Mouse (Mus musculus) limb, embryonic 14.5 days (tissue): ENCODE results near the gene Synpo2l. TPM values are rescaled to one million over a fixed set of nuclear protein-coding genes. Genes with fewer than 3 reads are reported as not detected.

Source experiments
- ATAC-seq: fragments of 200-750 bp; cut with Nextera tagmentation; 2 replicates; pipeline ENCODE4 v1.8.0; 2017; ENCODE audit warnings: low read depth, moderate number of reproducible peaks, moderate TSS enrichment; ENCODE audit not compliant: low FRiP score
- DNase-seq: peaks from one replicate; pipeline ENCODE4 v3.0.0-alpha.2; 2015; ENCODE audit warnings: low spot score
- H3K27ac ChIP-seq: fragments of 300-500 bp; sonication (generic); replicated peaks from 2 replicates; pipeline ENCODE4 v1.5.1; 2014; ENCODE audit warnings: low read depth, mild to moderate bottlenecking, low read length, moderate library complexity, mixed read lengths
- H3K27me3 ChIP-seq: fragments of 300-500 bp; sonication (generic); 2 replicates; pipeline ENCODE4 v1.6.1; 2014; ENCODE audit warnings: low read length, mixed read lengths; ENCODE audit not compliant: control insufficient read depth, insufficient read depth
- H3K36me3 ChIP-seq: fragments of 300-500 bp; sonication (generic); 2 replicates; pipeline ENCODE4 v1.6.1; 2014; ENCODE audit warnings: mild to moderate bottlenecking, low read length, moderate library complexity, mixed read lengths; ENCODE audit not compliant: control insufficient read depth, insufficient read depth
- H3K4me1 ChIP-seq: fragments of 300-500 bp; sonication (generic); 2 replicates; pipeline ENCODE4 v1.6.1; 2014; ENCODE audit warnings: antibody characterized with exemption, low read length, mixed read lengths; ENCODE audit not compliant: control insufficient read depth, insufficient read depth
- H3K4me2 ChIP-seq: fragments of 300-500 bp; sonication (generic); replicated peaks from 2 replicates; pipeline ENCODE4 v1.6.1; 2014; ENCODE audit warnings: low read depth, mild to moderate bottlenecking, low read length, moderate library complexity; ENCODE audit not compliant: severe bottlenecking
- H3K4me3 ChIP-seq: fragments of 300-500 bp; sonication (generic); replicated peaks from 2 replicates; pipeline ENCODE4 v1.5.1; 2014; ENCODE audit warnings: low read length
- H3K9ac ChIP-seq: fragments of 300-500 bp; sonication (generic); 2 replicates; pipeline ENCODE4 v1.6.1; 2014; ENCODE audit warnings: mild to moderate bottlenecking, low read depth, low read length, moderate library complexity; ENCODE audit not compliant: severe bottlenecking
- H3K9me3 ChIP-seq: fragments of 300-500 bp; sonication (generic); 2 replicates; pipeline ENCODE4 v1.6.1; 2016; ENCODE audit warnings: low read length; ENCODE audit not compliant: control insufficient read depth
- POLR2A ChIP-seq: fragments of 200-500 bp; IDR thresholded peaks from 2 replicates; pipeline ENCODE4 v1.8.0; 2012; ENCODE audit warnings: inconsistent platforms, mild to moderate bottlenecking, moderate library complexity, borderline replicate concordance; ENCODE audit not compliant: insufficient read depth, insufficient read length; ENCODE audit errors: extremely low read depth
- WGBS: fragments of 180-500 bp; shearing (Covaris S2); extraction: QIAGEN DNeasy Blood & Tissue Kit; methylation state at CpG from one replicate; pipeline ENCODE4 v1.1.7; 2014; 5-methylcytosine and 5-hydroxymethylcytosine counted together
- polyA plus RNA-seq, 2 experiments: library from polyadenylated mRNA; depleted of rRNA in 1 of 2; stranded (reverse) in 1 of 2; unstranded in 1 of 2; fragments of >200 nt; fragmentation: Nextera tagmentation in 1 of 2; extraction: Ambion mirVana in 1 of 2; gene quantifications; 2 replicates each; pipeline versions ENCODE4 v1.2.1 to v1.2.3; 2012 to 2014

Synpo2l gene
- polyA plus RNA-seq, 2 experiments = 25.4 to 31.5 TPM

DNA sequence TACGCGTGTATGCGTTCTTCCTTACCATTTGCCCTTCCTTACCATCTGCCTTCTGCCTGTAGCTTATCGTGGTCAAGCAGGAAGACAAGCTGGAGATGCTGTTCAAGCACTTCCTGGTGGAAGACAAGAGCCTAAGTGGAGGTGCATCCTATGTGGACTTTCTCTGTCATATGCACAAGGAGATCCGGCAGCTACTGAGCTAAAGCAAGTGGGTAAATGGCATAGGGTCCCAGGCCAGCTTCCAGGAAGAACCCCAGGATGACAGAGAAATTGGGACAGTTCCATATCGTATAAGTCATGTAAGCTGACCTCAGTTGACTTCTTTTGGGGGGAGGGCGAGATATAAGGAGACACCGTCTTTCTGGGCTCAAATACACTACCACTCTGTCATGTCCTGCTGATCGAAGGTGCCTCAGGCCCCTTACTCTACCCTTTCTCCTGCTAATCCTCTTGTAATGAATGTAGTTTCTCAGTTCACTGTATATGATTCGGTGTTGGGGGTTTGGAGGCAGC lies 25.5 kb upstream of the Synpo2l start:
- ATAC-seq (no peak), DNase-seq (no peak)
- Histone ChIP-seq H3K9ac (no peak overlapping the region), H3K4me2 (no peak overlapping the region), H3K4me1 (peaks cover 24% of the 10 kb centered on the region), H3K9me3 (no peaks in the 10 kb centered on the region), H3K27me3 (no peaks in the 10 kb centered on the region), H3K36me3 (peaks cover 64% of the 10 kb centered on the region), H3K27ac (no peak overlapping the region), H3K4me3 (no peak overlapping the region)
- 94% methylated on average over 10 of the region's 10 CpGs for WGBS
- TF ChIP-seq POLR2A = no peak

DNA sequence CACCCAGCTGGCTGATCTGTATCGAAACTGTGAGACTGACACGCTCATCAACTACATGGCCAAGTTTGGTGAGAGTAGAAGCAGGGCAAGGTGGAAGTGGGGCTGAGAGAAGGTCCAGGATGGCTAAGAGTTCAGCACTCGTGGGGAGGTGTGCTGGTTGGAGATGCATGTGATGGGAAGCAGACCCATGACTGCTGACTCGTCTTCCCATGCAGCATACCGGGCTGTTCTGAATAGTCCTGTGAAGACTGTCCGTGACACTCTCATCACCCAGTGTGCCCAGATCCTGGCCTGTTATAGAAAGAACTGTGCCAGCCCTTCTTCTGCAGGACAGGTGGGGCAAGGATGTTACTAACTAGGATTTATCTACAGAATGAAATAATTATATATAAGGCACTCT lies 23.6 kb upstream of the Synpo2l start:
- no peak overlapping the region for H3K27ac ChIP-seq
- no peak for ATAC-seq
- H3K4me1 ChIP-seq = peaks cover 15% of the 10 kb centered on the region
- no peak overlapping the region for H3K4me3 ChIP-seq
- H3K4me2 ChIP-seq = no peak overlapping the region
- WGBS = 96% methylated on average over 6 of the region's 6 CpGs
- no peak overlapping the region for H3K9ac ChIP-seq
- H3K36me3 ChIP-seq = peaks cover 76% of the 10 kb centered on the region
- TF ChIP-seq POLR2A = no peak
- no peak for DNase-seq
- no peaks in the 10 kb centered on the region for H3K9me3 ChIP-seq
- H3K27me3 ChIP-seq = no peaks in the 10 kb centered on the region

DNA sequence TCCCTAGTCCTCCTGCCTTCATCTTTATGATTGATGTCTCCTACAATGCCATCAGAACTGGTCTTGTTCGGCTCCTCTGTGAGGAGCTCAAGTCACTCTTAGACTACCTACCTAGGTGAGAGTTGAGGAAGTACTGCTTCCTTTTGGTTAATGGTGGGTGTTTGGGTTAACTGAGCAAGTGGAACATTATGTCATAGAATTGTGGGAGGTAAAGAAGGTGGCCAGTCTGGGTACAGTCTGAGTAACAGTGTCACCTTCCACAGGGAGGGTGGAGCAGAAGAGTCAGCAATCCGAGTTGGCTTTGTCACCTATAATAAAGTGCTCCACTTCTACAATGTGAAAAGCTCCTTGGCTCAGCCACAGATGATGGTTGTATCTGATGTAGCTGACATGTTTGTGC lies 20.9 kb upstream of the Synpo2l start:
- no peak overlapping the region for H3K4me3 ChIP-seq
- H3K9ac ChIP-seq = no peak overlapping the region
- no peak for TF ChIP-seq POLR2A
- H3K36me3 ChIP-seq = peaks cover 99% of the 10 kb centered on the region
- no peak overlapping the region for H3K27ac ChIP-seq
- WGBS = 91% methylated on average over 2 of the region's 2 CpGs
- no peak overlapping the region for H3K4me2 ChIP-seq
- H3K9me3 ChIP-seq = no peaks in the 10 kb centered on the region
- no peak for DNase-seq
- no peaks in the 10 kb centered on the region for H3K27me3 ChIP-seq
- no peak for ATAC-seq
- no peaks in the 10 kb centered on the region for H3K4me1 ChIP-seq

DNA sequence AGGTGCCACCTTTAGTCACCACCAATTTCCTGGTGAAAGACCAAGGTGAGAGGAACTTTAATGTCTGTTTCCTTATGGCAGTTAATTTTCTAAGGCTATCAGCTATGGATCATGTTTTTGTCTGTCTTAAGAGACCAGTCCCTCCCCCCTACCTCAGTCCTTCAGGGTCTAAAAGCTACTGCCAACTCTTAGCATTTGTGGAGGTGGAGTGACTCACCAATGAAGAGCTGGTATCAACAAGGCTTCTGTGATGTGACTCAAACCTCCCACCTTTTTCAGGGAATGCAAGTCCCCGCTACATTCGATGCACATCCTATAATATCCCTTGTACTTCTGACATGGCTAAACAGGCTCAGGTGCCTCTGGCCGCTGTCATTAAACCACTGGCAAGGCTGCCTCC lies 18.4 kb upstream of the Synpo2l start:
- WGBS = 96% methylated on average over 3 of the region's 3 CpGs
- DNase-seq = no peak
- Histone ChIP-seq H3K36me3 (peaks cover 99% of the 10 kb centered on the region), H3K9me3 (no peaks in the 10 kb centered on the region), H3K27ac (no peak overlapping the region), H3K9ac (no peak overlapping the region), H3K4me3 (no peak overlapping the region), H3K27me3 (no peaks in the 10 kb centered on the region), H3K4me2 (no peak overlapping the region), H3K4me1 (no peaks in the 10 kb centered on the region)
- no peak for TF ChIP-seq POLR2A
- ATAC-seq = no peak

DNA sequence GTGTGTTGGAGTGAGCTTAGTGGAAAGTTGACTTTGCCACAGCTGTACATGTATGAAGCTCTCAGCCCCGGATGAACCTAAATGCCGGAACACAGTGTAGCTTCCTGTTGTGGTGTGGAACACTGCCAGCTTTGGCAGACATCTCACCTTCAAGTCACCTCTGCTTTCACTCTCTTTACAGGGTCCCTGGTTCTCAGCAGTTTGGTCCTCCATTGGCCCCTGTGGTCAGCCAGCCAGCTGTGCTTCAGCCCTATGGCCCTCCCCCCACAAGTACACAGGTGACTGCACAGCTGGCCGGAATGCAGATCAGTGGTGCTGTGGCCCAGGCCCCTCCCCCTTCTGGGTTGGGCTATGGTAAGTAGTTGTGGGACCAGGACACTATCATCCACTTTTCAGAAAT lies 14.3 kb upstream of the Synpo2l start:
- Histone ChIP-seq H3K4me2 (no peak overlapping the region), H3K27me3 (no peaks in the 10 kb centered on the region), H3K9me3 (no peaks in the 10 kb centered on the region), H3K36me3 (peaks cover 99% of the 10 kb centered on the region), H3K4me3 (no peak overlapping the region), H3K27ac (no peak overlapping the region), H3K9ac (no peak overlapping the region), H3K4me1 (no peaks in the 10 kb centered on the region)
- no peak for DNase-seq
- TF ChIP-seq POLR2A = no peak
- ATAC-seq = no peak
- 76% methylated on average over 3 of the region's 3 CpGs for WGBS

DNA sequence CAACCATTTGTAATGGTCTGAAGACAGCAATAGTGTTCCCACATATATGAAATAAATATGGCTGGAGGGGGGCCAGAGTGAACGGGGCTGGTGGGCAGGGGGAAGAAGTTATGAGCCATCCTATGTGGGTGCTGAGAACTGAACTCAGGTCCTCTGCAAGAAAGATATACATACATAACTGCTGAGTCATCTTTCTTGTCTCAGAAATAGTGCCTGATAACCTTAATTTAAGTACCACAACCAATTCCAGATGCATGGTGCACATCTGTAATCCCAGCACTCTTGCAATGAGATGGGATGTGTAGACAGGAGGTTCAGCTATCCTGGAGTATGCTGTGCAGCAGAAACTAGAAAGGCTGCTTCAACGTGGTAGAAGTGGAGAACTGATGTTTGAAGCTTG lies 13.6 kb upstream of the Synpo2l start:
- DNase-seq (no peak), ATAC-seq (no peak)
- WGBS = 79% methylated on average over 2 of the region's 2 CpGs
- no peak overlapping the region for H3K4me2 ChIP-seq
- no peak for TF ChIP-seq POLR2A
- H3K4me3 ChIP-seq = no peak overlapping the region
- no peak overlapping the region for H3K27ac ChIP-seq
- no peaks in the 10 kb centered on the region for H3K9me3 ChIP-seq
- no peak overlapping the region for H3K9ac ChIP-seq
- H3K36me3 ChIP-seq = peaks cover 99% of the 10 kb centered on the region
- H3K4me1 ChIP-seq = no peaks in the 10 kb centered on the region
- H3K27me3 ChIP-seq = no peaks in the 10 kb centered on the region
